Mouse (Mus musculus) testis, postnatal 14 days (tissue): ENCODE measurements around the gene Trim62.
A peak's percentile ranks its signal among the peaks of the same experiment; 100 is the strongest.

ENCODE experiments used
- DNase-seq: peaks from one replicate; pipeline ENCODE4 v3.0.0; 2021; ENCODE audit warnings: low spot score

Trim62 gene

DNA sequence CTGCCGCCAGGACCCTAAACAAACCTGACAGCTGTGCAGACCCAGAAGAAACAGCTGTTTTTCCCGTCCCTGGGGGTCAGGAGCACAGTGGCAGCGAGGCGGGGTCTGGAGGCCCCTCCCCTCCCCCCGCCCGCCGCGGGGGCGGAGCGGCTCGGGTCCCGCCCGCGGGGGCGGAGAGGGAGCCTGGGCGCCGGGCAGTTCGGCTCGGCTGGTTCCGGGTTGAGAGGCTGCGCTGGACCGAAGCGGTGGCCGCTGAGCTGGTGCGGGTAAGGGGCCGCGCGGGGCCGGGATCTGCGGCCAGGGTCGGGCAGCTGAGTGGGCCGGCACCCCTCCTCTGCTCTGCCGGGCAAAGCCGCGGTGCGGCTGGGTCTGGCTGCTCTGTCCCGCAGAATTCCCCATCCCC, at the start of gene Trim62:
TSS of gene Trim62 (plus strand) at position 202 of the 403 bp plus-strand sequence.
- peak; percentile 69 for DNase-seq

DNA sequence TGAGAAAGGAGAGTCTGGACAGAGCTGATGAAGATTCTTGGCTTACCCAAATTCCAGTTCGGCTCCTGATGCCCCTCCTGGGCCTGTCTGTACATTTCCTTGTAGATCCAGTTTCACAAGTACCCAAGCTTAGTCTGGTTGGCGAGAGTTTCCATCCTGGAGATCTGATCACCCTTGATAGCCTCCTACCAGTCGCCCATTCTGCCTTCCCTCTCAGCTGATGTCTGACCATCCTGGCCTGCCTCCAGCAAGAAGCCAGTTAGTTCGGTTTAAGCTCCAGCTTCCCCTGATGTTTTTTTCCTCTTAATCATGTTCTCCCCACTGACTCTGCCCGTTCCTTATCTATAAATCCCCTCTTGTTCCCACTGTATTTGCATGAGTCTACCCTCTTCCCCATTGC, 45.2 kb upstream of the Trim62 start:
- DNase-seq = no peak

DNA sequence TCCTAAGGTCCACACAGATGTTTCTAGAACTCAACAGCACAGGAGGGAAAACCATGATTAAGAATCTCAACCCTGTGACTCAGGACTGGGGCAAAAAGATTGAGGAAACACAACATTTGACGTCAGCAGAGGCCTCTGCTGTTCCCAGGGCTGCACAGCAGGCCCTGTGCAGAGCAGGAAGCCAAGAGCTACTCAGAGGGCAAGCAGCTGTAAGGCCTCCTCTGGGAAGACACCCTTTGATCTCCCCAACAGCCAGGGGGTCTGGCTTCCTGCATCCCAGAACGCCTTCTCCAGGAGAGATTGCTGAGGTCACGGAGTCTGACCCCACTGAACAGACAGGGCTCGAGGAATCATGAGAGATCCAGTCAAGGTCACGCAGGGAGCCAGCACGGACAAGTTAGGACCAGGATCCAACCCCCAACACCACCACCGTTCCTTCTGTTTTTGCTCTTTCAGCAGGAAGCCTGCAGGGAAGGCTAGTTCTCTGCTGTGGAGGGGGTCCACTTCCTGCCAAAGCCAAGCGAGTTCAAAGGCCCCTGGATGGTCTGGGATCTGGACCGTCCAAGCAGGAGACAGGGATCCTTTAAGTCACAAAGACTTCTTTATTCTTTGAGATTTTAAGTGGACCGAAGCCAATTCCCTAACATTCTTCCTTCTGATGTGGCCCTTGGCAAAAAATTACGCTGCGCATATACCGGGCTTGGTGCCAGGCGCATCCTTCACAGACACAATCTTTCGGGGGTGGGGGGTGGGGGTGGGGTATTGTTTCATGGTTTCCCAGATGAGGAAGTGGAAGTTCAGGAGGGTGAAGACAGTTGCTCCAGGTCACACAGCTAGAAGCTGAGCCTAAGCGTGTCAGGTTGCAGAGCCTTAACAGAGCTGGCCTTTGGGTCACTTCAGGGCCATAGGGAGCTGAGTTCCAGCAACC, 43.3 kb upstream of the Trim62 start:
- DNase-seq = peak; percentile 59

DNA sequence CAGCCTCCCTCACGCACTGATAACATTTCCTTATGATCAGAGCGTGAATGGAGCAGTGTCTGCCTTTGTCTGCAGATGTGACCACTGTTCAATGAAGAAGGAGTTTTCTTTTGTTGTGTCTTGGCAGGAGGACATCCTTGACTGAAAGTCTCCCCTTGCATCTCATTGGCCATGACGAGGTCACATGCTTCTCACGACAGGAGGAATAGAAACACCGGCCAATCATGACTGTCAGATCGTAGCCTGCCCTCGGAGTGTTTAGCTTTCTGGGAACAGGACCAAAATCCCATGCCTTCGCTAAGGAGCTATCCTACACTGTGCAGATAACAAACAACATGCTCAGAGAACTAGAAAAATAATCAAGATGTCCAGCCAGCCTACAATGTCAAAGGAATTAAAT, 42.1 kb upstream of the Trim62 start:
- peak; percentile 73 for DNase-seq

DNA sequence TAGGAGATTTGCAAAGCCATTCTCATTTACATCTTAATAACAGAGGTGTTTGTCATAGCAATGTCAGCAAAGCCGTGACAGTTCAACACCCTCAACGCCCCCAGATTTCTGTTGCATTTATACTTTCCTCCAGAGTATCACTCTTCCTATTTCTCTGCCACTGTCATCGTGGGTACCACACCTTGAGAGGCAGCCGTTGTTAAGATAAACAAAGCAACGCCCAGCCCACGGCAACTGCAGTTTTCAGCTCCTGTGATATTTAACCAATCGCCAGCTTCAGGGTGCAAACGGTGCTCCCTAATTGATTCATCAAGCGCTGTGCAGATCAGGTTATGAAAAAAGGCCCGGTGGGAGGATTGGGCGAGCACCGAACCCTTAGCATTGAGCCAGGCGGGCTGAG, 38.8 kb upstream of the Trim62 start:
- no peak for DNase-seq

DNA sequence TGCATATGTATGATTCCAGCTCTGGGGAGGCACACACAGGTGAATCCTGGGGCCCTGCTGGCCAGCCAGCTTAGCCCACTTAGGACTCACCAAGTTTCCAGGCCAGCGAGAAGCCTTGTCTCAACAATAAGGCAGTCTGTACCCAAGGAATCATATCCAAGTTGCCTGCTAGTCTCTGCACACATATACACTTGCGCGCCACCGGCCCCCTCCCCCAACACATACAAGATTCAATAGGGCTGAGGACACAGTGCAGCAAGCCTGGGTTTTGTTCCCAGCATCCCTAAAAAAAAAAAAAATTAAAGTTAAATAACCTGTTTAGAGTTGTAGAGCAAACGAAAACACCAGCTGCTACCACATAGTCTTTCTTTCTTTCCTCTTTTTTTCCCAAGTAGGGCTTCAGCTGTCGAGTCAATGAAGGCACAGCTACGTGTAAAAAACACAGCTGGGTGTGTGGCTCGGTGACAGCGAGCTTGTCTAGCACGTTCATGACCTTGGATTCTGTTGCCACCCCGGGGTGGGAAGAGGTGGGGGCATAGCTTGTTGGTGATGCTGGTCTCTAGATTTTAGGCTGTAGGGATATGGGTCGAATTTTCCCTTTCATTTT, 37.9 kb upstream of the Trim62 start:
- no peak for DNase-seq

DNA sequence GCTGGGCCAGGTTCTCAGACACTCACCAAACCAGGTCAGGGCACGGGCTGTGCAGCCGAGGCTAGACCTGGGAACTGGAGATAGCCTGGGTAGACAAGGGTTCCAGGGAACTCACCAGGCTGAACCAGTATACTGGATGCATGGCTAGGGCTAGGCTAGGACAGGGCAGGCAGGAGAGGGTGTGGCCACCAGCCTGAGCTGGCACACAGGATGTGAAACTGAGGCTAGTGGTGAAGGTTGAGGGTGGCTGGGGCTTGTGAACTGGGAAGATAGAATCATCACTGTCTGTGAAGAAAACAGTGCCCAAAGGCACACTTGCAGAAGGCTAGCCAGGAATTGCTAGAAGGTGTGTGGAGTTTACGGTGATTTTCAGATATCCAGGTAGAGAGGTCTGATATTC, 34.4 kb upstream of the Trim62 start:
- no peak for DNase-seq

DNA sequence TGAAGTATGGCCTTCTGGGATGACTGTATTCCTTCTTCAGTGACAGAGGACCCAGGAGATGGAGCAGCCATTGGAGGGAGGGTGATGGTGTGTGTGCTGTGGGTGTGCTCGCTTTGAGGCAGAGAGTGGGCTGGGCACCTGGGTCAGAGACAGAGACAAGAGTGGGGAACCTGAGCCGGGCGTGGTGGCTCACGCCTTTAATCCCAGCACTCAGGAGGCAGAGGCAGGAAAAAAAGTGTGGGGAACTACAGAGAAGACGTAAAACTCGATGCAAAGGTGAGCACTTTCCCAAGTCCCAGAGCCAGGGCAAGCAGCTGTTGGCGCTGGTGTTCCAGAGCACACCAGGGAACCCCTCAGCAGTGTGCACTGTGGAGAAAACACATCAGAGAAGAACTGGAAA, 33.7 kb upstream of the Trim62 start:
- no peak for DNase-seq

DNA sequence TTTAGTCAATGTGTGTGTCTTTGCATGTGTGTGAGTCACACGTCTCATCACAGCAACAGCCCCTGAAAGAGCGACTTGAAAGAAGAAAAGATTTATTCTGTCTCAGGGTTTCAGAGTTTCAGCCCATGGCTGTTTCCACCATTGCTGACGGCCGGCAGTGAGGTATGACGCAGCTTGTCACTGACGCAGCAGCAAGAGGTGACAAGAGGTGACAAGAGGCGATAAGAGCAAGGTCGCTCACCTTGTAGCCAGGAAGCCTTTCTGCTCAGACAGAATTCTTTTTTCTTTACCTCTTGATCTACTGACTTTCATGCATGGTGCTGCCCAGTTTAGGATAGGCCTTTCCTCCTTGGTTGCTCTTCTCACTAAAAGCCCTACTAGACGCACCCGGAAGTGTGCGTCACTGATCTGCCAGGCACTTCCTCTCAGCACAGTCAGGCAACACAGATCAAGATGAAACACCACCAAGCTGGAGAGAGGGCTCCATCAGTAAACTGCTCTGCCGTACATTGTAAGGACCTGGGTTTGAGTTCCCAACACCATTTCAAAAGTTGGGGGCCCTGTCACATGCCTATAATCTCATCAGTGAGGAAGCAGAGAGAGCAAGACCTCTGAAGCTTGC, 31.0 kb upstream of the Trim62 start:
- DNase-seq = no peak

DNA sequence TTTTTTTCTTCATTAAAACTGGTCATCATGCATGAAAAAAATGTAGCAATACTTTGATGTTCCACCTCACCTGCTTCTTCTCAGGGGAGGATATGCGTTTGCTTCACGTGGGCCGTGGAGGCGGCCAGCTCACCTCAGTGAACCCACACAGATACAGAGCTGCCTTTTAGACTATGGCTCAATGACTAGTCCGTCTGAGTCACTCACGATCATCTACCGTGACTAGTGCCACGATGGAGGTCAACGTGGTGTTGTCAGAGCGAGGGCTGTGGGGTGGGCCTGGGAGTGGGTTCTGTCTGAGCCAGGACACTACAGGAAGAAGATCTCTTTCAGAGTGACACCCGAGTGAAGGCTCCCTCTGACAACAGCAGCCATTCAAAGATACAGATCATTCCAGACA, 30.3 kb upstream of the Trim62 start:
- no peak for DNase-seq

DNA sequence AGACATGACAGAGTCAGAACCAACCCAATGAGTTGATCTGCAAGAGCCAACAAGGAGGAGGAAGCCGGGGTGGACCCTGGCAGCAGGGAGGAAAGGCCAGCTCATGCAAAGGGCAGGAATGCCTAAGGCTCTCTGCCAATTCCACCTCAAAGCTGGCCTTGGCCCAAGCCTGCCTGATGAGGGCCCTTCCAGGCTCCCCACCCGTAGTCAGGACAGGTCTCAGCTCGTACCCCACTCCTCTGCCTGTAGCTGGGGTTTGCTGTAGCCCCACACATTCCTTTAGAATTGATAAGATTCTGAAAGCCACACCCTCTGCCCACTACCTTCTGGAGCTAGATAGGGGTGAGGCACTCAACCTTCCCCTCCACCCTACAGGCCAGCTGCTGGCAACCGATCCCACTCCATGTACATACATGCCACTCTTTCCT, 27.8 kb upstream of the Trim62 start:
- peak; percentile 47 for DNase-seq

DNA sequence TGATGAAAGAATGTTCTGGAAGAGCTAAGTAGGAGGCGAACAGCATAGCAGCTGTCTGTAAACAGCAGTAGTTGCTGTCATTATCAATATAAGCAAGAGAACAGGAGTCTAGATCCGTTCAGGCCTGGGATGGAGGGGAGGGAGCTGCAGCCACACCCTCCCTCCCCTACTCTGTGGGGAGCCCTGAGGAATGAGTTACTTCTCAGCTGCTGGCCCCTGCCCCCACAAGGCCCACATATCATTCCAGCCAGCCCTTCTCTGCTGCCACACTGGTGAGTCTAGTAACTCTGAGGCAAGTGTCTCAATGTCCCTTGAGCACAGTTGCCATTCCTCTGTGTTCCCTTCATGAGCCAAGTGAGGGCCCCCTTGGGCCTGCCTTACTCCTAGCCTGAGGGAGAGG, 26.2 kb upstream of the Trim62 start:
- no peak for DNase-seq

DNA sequence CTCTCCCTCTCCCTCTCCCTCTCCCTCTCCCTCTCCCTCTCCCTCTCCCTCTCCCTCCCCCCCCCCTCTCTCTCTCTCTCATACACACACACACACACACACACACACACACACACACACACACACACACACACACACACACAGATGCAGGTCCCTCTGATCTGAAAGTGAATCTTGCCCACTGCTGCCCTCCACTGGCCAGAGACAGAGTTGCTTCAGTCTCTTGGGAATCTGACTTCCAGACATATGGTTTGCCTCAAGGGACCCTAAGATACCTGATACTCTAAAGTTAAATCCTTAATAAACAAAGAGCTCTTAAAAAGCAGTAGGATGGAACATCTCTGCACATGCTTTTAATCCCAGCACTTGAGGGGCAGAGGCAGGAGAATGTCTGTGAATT, 25.2 kb upstream of the Trim62 start:
- peak; percentile 39 for DNase-seq

DNA sequence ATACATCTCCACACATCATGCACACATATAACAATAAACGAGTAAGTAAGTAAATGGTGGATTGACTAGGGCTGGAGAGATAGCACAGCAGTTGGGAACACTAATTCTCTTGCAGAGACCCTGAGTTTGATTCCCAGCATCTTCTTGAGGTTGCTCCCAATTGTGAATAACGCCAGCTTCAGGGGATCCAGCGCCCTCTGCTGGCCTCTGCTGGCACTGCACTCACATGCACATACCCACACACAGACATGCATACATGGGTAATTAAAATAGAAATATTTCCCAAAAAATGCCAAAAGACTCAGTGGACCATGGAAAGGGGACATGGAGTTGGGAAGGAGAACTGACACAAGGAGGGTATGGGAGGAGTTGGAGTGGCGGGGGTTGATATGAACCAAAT, 24.5 kb upstream of the Trim62 start:
- DNase-seq = peak; percentile 41

DNA sequence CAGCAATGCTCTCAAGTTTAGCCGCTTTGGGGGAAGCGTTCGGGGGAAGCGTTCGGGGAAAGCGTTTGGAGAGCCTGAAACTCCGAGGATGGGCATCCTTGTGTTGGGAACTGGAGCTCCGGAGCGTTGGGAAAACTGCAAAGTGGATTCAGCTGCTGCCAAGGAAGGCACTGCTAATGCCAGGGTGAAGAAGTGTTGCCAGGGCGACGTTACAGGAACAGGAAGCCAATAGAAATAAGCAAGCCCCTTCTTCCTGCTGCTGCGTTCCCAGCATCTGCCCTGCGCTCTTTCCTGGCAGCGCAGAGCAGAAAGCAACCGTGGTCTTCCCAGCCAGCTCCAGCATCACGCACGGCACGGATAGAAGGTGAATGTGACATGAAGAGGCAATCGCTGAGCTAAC, 10.4 kb upstream of the Trim62 start:
- DNase-seq = no peak

DNA sequence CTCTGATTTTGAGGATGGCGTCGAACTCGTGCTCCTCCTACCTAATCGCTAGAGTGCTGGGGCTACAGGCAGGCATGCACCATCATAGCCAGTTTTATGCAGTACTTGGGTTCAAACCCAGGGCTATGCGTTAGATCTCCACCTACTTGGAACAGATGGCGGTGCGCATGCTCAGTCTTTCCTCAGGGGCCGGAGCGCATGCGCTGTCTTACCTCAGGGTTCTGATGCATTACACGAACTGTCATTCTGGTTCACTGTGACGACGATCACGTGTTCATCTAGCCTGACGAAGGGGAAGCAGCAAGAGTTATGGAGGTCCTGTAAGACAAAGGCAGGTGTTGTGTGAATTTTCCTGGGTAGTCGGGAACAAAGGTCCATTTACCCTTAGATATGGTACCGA, 9.3 kb upstream of the Trim62 start:
- DNase-seq = peak; percentile 63

DNA sequence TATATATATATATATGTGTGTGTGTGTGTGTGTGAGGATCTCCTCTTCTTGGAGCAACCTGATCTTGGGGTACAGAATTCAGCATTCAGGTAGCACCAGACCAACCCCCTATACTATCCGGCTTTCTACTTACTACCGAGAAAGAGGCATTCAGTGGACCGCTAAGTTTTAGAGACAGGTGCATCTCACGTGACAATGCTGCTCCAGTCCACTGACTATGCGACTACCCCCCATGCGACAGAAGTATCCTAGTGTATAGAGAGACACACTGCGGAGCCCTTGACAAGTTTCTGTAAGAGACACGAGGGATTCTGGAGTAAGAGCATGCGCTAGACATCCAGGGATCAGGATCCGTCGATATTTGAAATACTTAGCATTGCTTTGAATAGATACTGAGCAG, 7.9 kb upstream of the Trim62 start:
- no peak for DNase-seq

DNA sequence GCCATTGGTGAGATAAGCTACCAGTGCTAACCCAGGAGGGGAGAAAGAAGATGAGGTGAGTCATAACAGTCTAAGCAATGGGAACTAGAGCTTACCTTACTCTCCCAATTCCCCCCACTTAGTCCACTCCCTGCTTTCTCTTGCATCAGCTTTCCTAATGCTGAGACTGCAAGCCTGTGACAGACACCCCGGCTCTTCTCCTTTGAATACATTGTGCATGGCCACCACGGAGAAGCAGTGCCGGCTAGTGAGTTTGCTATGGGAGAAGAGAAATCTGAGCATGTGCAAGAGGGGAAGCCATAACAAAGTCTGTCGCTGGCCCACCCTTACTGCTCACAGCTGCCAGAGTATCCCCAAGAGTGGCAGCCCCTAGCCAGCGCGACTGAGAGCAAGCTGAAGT, 5.9 kb upstream of the Trim62 start:
- DNase-seq = no peak

DNA sequence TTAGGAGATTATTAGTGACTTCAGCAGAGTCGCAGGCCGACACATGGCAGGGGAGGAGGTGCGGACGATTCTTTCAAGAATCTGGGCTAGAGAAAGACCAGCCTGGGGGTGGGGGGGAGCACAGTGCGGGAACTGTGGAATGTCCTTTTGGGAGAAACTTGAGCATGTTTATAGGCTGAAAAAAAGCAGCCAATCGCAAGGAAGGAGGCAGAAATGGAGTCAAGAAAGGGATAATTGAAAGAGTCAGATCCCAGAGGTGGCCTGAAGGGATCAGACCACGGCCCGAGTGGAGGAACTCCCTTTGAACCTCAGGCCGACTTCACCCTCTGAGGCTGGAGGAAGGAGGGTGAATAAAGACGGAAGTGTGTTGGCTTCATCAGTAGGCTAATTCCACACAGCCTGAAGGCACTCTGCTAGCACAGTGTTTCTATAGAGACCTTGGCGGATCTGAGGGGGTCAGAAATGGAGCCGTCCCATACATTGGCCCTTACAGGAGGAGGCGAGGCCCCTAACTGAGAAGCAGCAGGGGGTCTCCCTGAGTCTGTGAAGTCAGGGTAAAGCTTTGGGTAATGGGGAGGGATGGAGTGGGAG, 4.4 kb upstream of the Trim62 start:
- DNase-seq = no peak

DNA sequence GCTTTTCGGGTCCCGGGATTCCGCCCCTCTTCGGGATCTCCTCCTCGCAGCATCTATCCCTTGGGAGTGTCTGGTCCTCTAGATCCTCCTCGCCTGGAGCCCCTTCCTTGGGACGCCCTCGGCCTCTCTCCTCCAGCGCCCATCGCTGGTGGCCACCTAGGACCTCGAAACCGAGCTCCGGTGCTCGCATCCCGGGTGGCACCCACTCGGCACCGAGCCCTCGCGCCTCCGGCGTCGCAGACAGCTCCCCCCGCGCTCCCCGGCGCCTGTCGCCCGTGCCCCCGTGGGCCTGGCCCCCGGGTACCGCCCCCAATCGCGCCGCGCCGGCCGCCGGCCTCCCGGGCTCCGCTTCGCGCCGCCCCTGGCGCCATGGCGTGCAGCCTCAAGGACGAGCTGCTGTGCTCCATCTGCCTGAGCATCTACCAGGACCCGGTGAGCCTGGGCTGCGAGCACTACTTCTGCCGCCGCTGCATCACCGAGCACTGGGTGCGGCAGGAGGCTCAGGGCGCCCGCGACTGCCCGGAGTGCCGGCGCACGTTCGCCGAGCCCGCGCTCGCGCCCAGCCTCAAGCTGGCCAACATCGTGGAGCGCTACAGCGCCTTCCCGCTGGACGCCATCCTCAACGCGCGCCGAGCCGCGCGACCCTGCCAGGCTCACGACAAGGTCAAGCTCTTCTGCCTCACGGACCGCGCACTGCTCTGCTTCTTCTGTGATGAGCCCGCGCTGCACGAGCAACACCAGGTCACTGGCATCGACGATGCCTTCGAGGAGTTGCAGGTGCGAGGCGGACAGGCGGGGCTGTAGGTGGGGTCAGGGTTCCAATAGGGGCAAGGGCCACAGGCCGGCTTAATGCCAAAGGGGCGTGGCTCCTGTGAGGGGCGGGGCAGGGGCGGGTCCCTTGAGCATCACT, 676 bp downstream of the Trim62 start:
- peak; percentile 71 for DNase-seq

DNA sequence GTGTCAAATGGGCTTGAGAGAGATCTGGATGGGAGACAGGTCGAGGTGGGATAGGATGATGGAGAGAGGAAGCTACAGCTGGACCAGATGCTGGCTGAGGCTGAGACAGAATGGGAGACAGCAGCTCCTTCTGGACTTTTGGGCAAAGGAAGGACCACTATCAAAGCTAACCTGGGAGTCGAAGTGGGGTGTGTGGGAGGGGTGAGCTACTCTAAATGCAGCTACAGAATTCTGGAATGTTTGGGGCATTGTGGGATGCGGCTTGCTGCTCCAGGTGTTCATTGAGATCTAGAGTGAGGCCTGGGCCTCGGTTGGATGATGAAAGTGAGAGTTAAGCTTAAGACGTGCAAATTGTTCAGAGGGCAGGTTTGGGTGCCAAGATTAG, 1.3 kb downstream of the Trim62 start:
- DNase-seq = no peak

DNA sequence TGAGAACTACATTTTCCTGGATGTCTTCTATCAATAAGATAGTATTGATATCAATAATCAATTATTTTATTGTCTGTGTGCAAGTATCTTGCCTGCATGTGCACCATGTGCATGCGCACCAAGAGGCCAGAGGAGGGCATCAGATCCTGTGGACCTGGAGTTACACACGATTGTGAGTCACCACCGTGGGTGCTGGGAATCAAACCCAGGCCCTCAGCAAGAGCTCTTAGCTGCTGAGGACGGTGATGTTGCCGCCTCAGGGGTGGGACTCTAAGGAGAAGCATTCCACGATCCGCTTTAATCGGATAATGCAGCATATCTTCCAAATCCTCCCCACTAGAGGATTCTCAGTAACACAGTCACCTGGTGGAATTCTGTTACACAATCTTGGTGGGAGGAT, 2.2 kb downstream of the Trim62 start:
- no peak for DNase-seq
